16 mouse cellular contexts compared by ENCODE assay signal in genomic region chr11:100819626-100820025, GRCm38 (mm10). TPM values are rescaled to one million over a fixed set of nuclear protein-coding genes. Genes with fewer than 3 reads are reported as not detected.
A peak's percentile ranks its signal among the peaks of the same experiment; 100 is the strongest.
DNase-seq lines count a peak whose midpoint lies in the region; ATAC-seq and TF ChIP-seq lines count a peak whose summit lies in the region.
"Had no signal": no experiment of that assay in that cellular context is flagged by ENCODE, and none has a peak within 500 bp of the region (broad histone marks: within the 10 kb centered on the region; RNA-seq: fewer than 3 reads in every experiment).

No protein-coding gene starts in this region.

- no peak for TF ChIP-seq RAD21 in MEL (IDR thresholded peaks at IDR 0.05; ENCODE audit: low read depth, low read length)

- no peaks in the 10 kb centered on the region for H3K9me3 ChIP-seq in embryonic facial prominence, embryonic 13.5 days
- H3K9me3 ChIP-seq in embryonic facial prominence, embryonic 10.5 days, result no peaks in the 10 kb centered on the region
- H3K9me3 ChIP-seq in MEL (replicated peaks; ENCODE audit: insufficient read depth, low read length), result no peaks in the 10 kb centered on the region
- no peaks in the 10 kb centered on the region for H3K9me3 ChIP-seq in intestine, embryonic 16.5 days (ENCODE audit: control insufficient read depth, low read length)
- H3K9me3 ChIP-seq: kidney, embryonic 15.5 days; midbrain, embryonic 13.5 days had no signal

- H3K9ac ChIP-seq in embryonic facial prominence, embryonic 13.5 days, result no peak overlapping the region
- H3K9ac ChIP-seq in MEL (ENCODE audit: control insufficient read depth, low read depth, low read length, poor library complexity, severe bottlenecking), result 0 out of 2 replicates have a peak overlapping the region, but pooled peaks have one; percentile 11
- H3K9ac ChIP-seq in liver, adult 2 months (ENCODE audit: low read depth, low read length), result no peak overlapping the region; the same call in 1 of the 2 replicates
- H3K9ac ChIP-seq in intestine, embryonic 16.5 days (ENCODE audit: low read depth, low read length), result no peak overlapping the region
- H3K9ac ChIP-seq: kidney, embryonic 15.5 days; midbrain, embryonic 13.5 days had no signal

- no peak overlapping the region for H3K4me3 ChIP-seq in embryonic facial prominence, embryonic 13.5 days
- H3K4me3 ChIP-seq in embryonic facial prominence, embryonic 10.5 days, result no peak overlapping the region
- no peak overlapping the region for H3K4me3 ChIP-seq in MEL (ENCODE audit: control insufficient read depth in 1 of 2, insufficient read depth in 1 of 2, low read depth in 2 of 2, low read length in 2 of 2)
- no peak overlapping the region; the same call in 1 of the 2 replicates for H3K4me3 ChIP-seq in liver, adult 2 months (ENCODE audit: insufficient read depth, low read depth, low read length)
- H3K4me3 ChIP-seq in intestine, embryonic 16.5 days (ENCODE audit: low read length), result no peak overlapping the region
- H3K4me3 ChIP-seq: kidney, embryonic 15.5 days; midbrain, embryonic 13.5 days had no signal

- DNase-seq in embryonic facial prominence, embryonic 10.5 days (ENCODE audit: low spot score), result no peak
- DNase-seq in MEL (ENCODE audit: low read depth, low spot score), result peak; percentile 68
- DNase-seq in liver, adult 2 months (ENCODE audit: extremely low read depth, low read depth, low spot score), result peak; percentile 73
- peak; percentile 69 for DNase-seq in skeletal muscle tissue, adult 2 months (ENCODE audit: low read depth, low spot score)
- no peak for DNase-seq in layer of hippocampus, postnatal 25 days (ENCODE audit: extremely low spot score in 1 of 2, low spot score in 1 of 2)
- DNase-seq in adipocyte (ENCODE audit: low spot score), result no peak
- DNase-seq: left cerebral cortex, postnatal 4 days; right cerebral cortex, postnatal 25 days had no signal

- no peak for TF ChIP-seq CTCF in MEL (IDR thresholded peaks at IDR 0.05 in 2 of 3, conservative IDR thresholded peaks at IDR 0.05 in 1 of 3; ENCODE audit: control insufficient read depth in 1 of 3, insufficient read depth in 1 of 3, low read depth in 2 of 3, low read length in 3 of 3, poor library complexity in 1 of 3, severe bottlenecking in 1 of 3)
- no peak for TF ChIP-seq CTCF in liver, adult 2 months (IDR thresholded peaks at IDR 0.05; ENCODE audit: low read depth, low read length)

- WGBS in embryonic facial prominence, embryonic 13.5 days, result 45% methylated on average over 16 of the region's 16 CpGs
- 78% methylated on average over 16 of the region's 16 CpGs for whole genome bisulfite sequencing in embryonic facial prominence, embryonic 10.5 days
- WGBS in liver, adult 2 months, result 31% methylated on average over 16 of the region's 16 CpGs
- 89% methylated on average over 16 of the region's 16 CpGs for WGBS in intestine, embryonic 16.5 days

- H3K4me1 ChIP-seq in embryonic facial prominence, embryonic 13.5 days, result peaks cover 44% of the 10 kb centered on the region
- peaks cover 32% of the 10 kb centered on the region for H3K4me1 ChIP-seq in embryonic facial prominence, embryonic 10.5 days
- peaks cover 26 to 58% of the 10 kb centered on the region in 2 experiments for H3K4me1 ChIP-seq in MEL (ENCODE audit: control insufficient read depth in 1 of 2, insufficient read depth in 2 of 2, low read length in 2 of 2)
- peaks cover 47% of the 10 kb centered on the region for H3K4me1 ChIP-seq in liver, adult 2 months (ENCODE audit: control insufficient read depth, insufficient read depth, low read length)
- H3K4me1 ChIP-seq in intestine, embryonic 16.5 days (ENCODE audit: control insufficient read depth, insufficient read depth, low read length), result peaks cover 19% of the 10 kb centered on the region
- H3K4me1 ChIP-seq: midbrain, embryonic 13.5 days had no signal

- H3K79me2 ChIP-seq in MEL (ENCODE audit: control insufficient read depth, insufficient read depth, low read length, poor library complexity), result peaks cover 17% of the 10 kb centered on the region; the same call in 1 of the 2 replicates
- peaks cover 43% of the 10 kb centered on the region; the same call in 1 of the 2 replicates for H3K79me2 ChIP-seq in liver, adult 2 months (ENCODE audit: control insufficient read depth, insufficient read depth, low read length)

- no peak for TF ChIP-seq POLR2A in MEL (IDR thresholded peaks at IDR 0.05; ENCODE audit: control insufficient read depth in 1 of 2, insufficient read depth in 1 of 2, low read depth in 1 of 2, low read length in 2 of 2, poor library complexity in 1 of 2)
- TF ChIP-seq POLR2A in liver, adult 2 months (IDR thresholded peaks at IDR 0.05; ENCODE audit: extremely low read depth, insufficient read depth, low read length), result no peak

- no peak for ATAC-seq in embryonic facial prominence, embryonic 13.5 days (ENCODE audit: insufficient number of reproducible peaks, insufficient read depth, low FRiP score, low TSS enrichment, low read depth)
- no peak for ATAC-seq in intestine, embryonic 16.5 days
- ATAC-seq: inflammation-experienced regulatory T-cells, adult 6 months; midbrain, embryonic 13.5 days had no signal

- no peaks in the 10 kb centered on the region for H3K36me3 ChIP-seq in embryonic facial prominence, embryonic 13.5 days
- H3K36me3 ChIP-seq in embryonic facial prominence, embryonic 10.5 days (replicated peaks), result no peaks in the 10 kb centered on the region
- peaks cover 0 to 40% of the 10 kb centered on the region in 2 experiments; a peak in 2 of 4 replicates for H3K36me3 ChIP-seq in MEL (ENCODE audit: control insufficient read depth in 1 of 2, insufficient read depth in 2 of 2, low read length in 2 of 2)
- no peaks in the 10 kb centered on the region for H3K36me3 ChIP-seq in liver, adult 2 months (ENCODE audit: control insufficient read depth, insufficient read depth, low read length)
- no peaks in the 10 kb centered on the region for H3K36me3 ChIP-seq in intestine, embryonic 16.5 days (ENCODE audit: control insufficient read depth, insufficient read depth, low read length)
- H3K36me3 ChIP-seq: kidney, embryonic 15.5 days; midbrain, embryonic 13.5 days had no signal

- peak overlapping the region; percentile 22; the same call in 1 of the 2 replicates for H3K27ac ChIP-seq in embryonic facial prominence, embryonic 13.5 days
- H3K27ac ChIP-seq in embryonic facial prominence, embryonic 10.5 days (replicated peaks), result no peak overlapping the region
- H3K27ac ChIP-seq in MEL (ENCODE audit: control insufficient read depth, low read depth, low read length), result peak overlapping the region; percentile 20; the same call in 1 of the 2 replicates
- H3K27ac ChIP-seq in liver, adult 2 months (replicated peaks; ENCODE audit: insufficient read depth, low read depth, low read length), result peak overlapping the region; percentile 4
- H3K27ac ChIP-seq in intestine, embryonic 16.5 days (ENCODE audit: low read length), result no peak overlapping the region
- H3K27ac ChIP-seq: kidney, embryonic 15.5 days; midbrain, embryonic 13.5 days had no signal

- peak; percentile 77 to 84 for TF ChIP-seq EP300 in MEL (IDR thresholded peaks at IDR 0.05; ENCODE audit: low read depth in 1 of 2, low read length in 2 of 2)

- H3K4me2 ChIP-seq in embryonic facial prominence, embryonic 13.5 days, result peak overlapping the region; percentile 41
- H3K4me2 ChIP-seq in intestine, embryonic 16.5 days (ENCODE audit: low read depth, low read length), result no peak overlapping the region
- H3K4me2 ChIP-seq: kidney, embryonic 15.5 days; midbrain, embryonic 13.5 days had no signal

- peaks cover 34% of the 10 kb centered on the region for H3K27me3 ChIP-seq in embryonic facial prominence, embryonic 13.5 days
- no peaks in the 10 kb centered on the region for H3K27me3 ChIP-seq in embryonic facial prominence, embryonic 10.5 days (replicated peaks; ENCODE audit: low read depth, poor library complexity, severe bottlenecking)
- H3K27me3 ChIP-seq in MEL (ENCODE audit: control insufficient read depth in 1 of 2, insufficient read depth in 2 of 2, low read length in 2 of 2), result no peaks in the 10 kb centered on the region
- no peaks in the 10 kb centered on the region for H3K27me3 ChIP-seq in liver, adult 2 months (ENCODE audit: control insufficient read depth, insufficient read depth, low read length)
- H3K27me3 ChIP-seq in intestine, embryonic 16.5 days (replicated peaks; ENCODE audit: control insufficient read depth, insufficient read depth, low read length), result no peaks in the 10 kb centered on the region
- H3K27me3 ChIP-seq: kidney, embryonic 15.5 days; midbrain, embryonic 13.5 days had no signal

RNA-seq across cellular contexts. Expression of gene Stat5b, which starts 30.9 kb away (rescaled TPM):
- polyA plus RNA-seq in embryonic facial prominence, embryonic 13.5 days (2015; fragmentation: Nextera tagmentation; extraction: Ambion mirVana), result 19.1 and 19.9 TPM in 2 replicates
- polyA plus RNA-seq in embryonic facial prominence, embryonic 10.5 days (2016; fragmentation: Nextera tagmentation; extraction: Ambion mirVana), result 14.4 and 14.9 TPM in 2 replicates
- 28.7 and 29.3 TPM in 2 replicates for total RNA-seq in MEL (2012; rRNA removed)
- polyA plus RNA-seq in MEL (2012; ENCODE audit: insufficient read depth in 1 of 2, insufficient read length in 2 of 2, low read depth in 1 of 2, low replicate concordance in 2 of 2, missing spikeins in 1 of 2), result 10 to 100 TPM; 32.3 to 37.0 TPM
- total RNA-seq in liver, adult 2 months (2014; rRNA removed), result 31.8 and 33.0 TPM in 2 replicates
- 32.0 and 35.2 TPM in 2 replicates for polyA plus RNA-seq in liver, adult 2 months (2012; rRNA removed)
- 10 to 100 TPM; 11.5 to 11.7 TPM for total RNA-seq in layer of hippocampus, postnatal 25 days (2021)
- 20.5 and 22.8 TPM in 2 replicates for polyA plus RNA-seq in intestine, embryonic 16.5 days (2015; fragmentation: Nextera tagmentation; extraction: Ambion mirVana)

RNA-seq across cellular contexts. Expression of gene Stat5a, which starts 39.5 kb away (rescaled TPM):
- polyA plus RNA-seq in embryonic facial prominence, embryonic 13.5 days (2015; fragmentation: Nextera tagmentation; extraction: Ambion mirVana), result 4.9 and 6.6 TPM in 2 replicates
- polyA plus RNA-seq in embryonic facial prominence, embryonic 10.5 days (2016; fragmentation: Nextera tagmentation; extraction: Ambion mirVana), result 1.7 and 1.9 TPM in 2 replicates
- total RNA-seq in MEL (2012; rRNA removed), result 54.2 and 59.0 TPM in 2 replicates
- 10 to 100 TPM in 1 of 2 experiments, not detected in 1; 86.8 TPM for polyA plus RNA-seq in MEL (2012; ENCODE audit: insufficient read depth in 1 of 2, insufficient read length in 2 of 2, low read depth in 1 of 2, low replicate concordance in 2 of 2, missing spikeins in 1 of 2)
- total RNA-seq in liver, adult 2 months (2014; rRNA removed), result 6.9 and 7.8 TPM in 2 replicates
- polyA plus RNA-seq in liver, adult 2 months (2012; rRNA removed), result 15.0 and 18.0 TPM in 2 replicates
- total RNA-seq in layer of hippocampus, postnatal 25 days (2021), result 1 to 10 TPM; 1.1 to 1.7 TPM
- polyA plus RNA-seq in intestine, embryonic 16.5 days (2015; fragmentation: Nextera tagmentation; extraction: Ambion mirVana), result 5.8 and 6.2 TPM in 2 replicates

RNA-seq across cellular contexts. Expression of gene Ghdc, which starts 48.9 kb away (rescaled TPM):
- polyA plus RNA-seq in embryonic facial prominence, embryonic 13.5 days (2015; fragmentation: Nextera tagmentation; extraction: Ambion mirVana), result 6.3 and 7.0 TPM in 2 replicates
- 3.3 and 3.7 TPM in 2 replicates for polyA plus RNA-seq in embryonic facial prominence, embryonic 10.5 days (2016; fragmentation: Nextera tagmentation; extraction: Ambion mirVana)
- 5.7 and 7.1 TPM in 2 replicates for total RNA-seq in MEL (2012; rRNA removed)
- polyA plus RNA-seq in MEL (2012; ENCODE audit: insufficient read depth in 1 of 2, insufficient read length in 2 of 2, low read depth in 1 of 2, low replicate concordance in 2 of 2, missing spikeins in 1 of 2), result 1 to 10 TPM in 1 of 2 experiments, not detected in 1; 9.2 TPM
- total RNA-seq in liver, adult 2 months (2014; rRNA removed), result 7.1 and 8.5 TPM in 2 replicates
- 17.0 and 17.5 TPM in 2 replicates for polyA plus RNA-seq in liver, adult 2 months (2012; rRNA removed)
- total RNA-seq in layer of hippocampus, postnatal 25 days (2021), result 1 to 10 TPM; 5.2 to 6.8 TPM
- polyA plus RNA-seq in intestine, embryonic 16.5 days (2015; fragmentation: Nextera tagmentation; extraction: Ambion mirVana), result 6.5 and 6.7 TPM in 2 replicates

RNA-seq across cellular contexts. Expression of gene Hcrt, which starts 56.9 kb away (rescaled TPM):
- not detected in 2 replicates for polyA plus RNA-seq in embryonic facial prominence, embryonic 13.5 days (2015; fragmentation: Nextera tagmentation; extraction: Ambion mirVana)
- not detected in 2 replicates for polyA plus RNA-seq in embryonic facial prominence, embryonic 10.5 days (2016; fragmentation: Nextera tagmentation; extraction: Ambion mirVana)
- total RNA-seq in MEL (2012; rRNA removed), result not detected in 2 replicates
- polyA plus RNA-seq in MEL (2012; ENCODE audit: insufficient read depth in 1 of 2, insufficient read length in 2 of 2, low read depth in 1 of 2, low replicate concordance in 2 of 2, missing spikeins in 1 of 2), result not detected
- not detected in 2 replicates for total RNA-seq in liver, adult 2 months (2014; rRNA removed)
- not detected in 2 replicates for polyA plus RNA-seq in liver, adult 2 months (2012; rRNA removed)
- total RNA-seq in layer of hippocampus, postnatal 25 days (2021), result not detected
- not detected in 2 replicates for polyA plus RNA-seq in intestine, embryonic 16.5 days (2015; fragmentation: Nextera tagmentation; extraction: Ambion mirVana)
- total RNA-seq: ES-E14; granulocyte monocyte progenitor cell, adult 5-6 weeks; heart, postnatal 25 days; left cerebral cortex, postnatal 4 days had no signal
- polyA plus RNA-seq: inflammation-experienced regulatory T-cells, adult 6 months; kidney, embryonic 15.5 days had no signal

RNA-seq across cellular contexts. Expression of gene Kcnh4, which starts 59.9 kb away (rescaled TPM):
- polyA plus RNA-seq in embryonic facial prominence, embryonic 13.5 days (2015; fragmentation: Nextera tagmentation; extraction: Ambion mirVana), result 0.08 and 0.14 TPM in 2 replicates
- polyA plus RNA-seq in embryonic facial prominence, embryonic 10.5 days (2016; fragmentation: Nextera tagmentation; extraction: Ambion mirVana), result 0.64 and 0.71 TPM in 2 replicates
- 0.07 and 0.08 TPM in 2 replicates for total RNA-seq in MEL (2012; rRNA removed)
- under 1 TPM in 1 of 2 experiments, not detected in 1; 0.04 TPM for polyA plus RNA-seq in MEL (2012; ENCODE audit: insufficient read depth in 1 of 2, insufficient read length in 2 of 2, low read depth in 1 of 2, low replicate concordance in 2 of 2, missing spikeins in 1 of 2)
- not detected in 2 replicates for total RNA-seq in liver, adult 2 months (2014; rRNA removed)
- not detected in 2 replicates for polyA plus RNA-seq in liver, adult 2 months (2012; rRNA removed)
- total RNA-seq in layer of hippocampus, postnatal 25 days (2021), result 1 to 10 TPM; 1.1 to 1.8 TPM
- polyA plus RNA-seq in intestine, embryonic 16.5 days (2015; fragmentation: Nextera tagmentation; extraction: Ambion mirVana), result 0.12 and 0.15 TPM in 2 replicates
- total RNA-seq: granulocyte monocyte progenitor cell, adult 5-6 weeks; heart, postnatal 25 days had no signal

Comparison
In these comparisons a context has a peak if more than half of its experiments do, and no peak if none do; other contexts are left out.
1. H3K27ac ChIP-seq: peak in embryonic facial prominence, embryonic 13.5 days (single experiment), MEL (single experiment) and liver, adult 2 months (single experiment); none in embryonic facial prominence, embryonic 10.5 days (single experiment) and intestine, embryonic 16.5 days (single experiment).
2. DNase-seq: peak in MEL (single experiment), liver, adult 2 months (single experiment) and skeletal muscle tissue, adult 2 months (single experiment); none in embryonic facial prominence, embryonic 10.5 days (single experiment), layer of hippocampus, postnatal 25 days (0 of 2) and adipocyte (single experiment).